Mouse (Mus musculus) cerebellum, postnatal 10 days (tissue): ENCODE data around the gene Ndufs5.

Experiments
- DNase-seq, 2 experiments: peaks; one replicate each; pipeline ENCODE4 v3.0.0; 2021; ENCODE audit warnings: mixed read lengths in 2 of 2

Ndufs5 gene

GRCm38 (mm10) chr4:123687025-123687781, 30.8 kb downstream of the Ndufs5 start:
- DNase-seq, result peak; percentile 74 to 75

- peak; percentile 60 to 74 for DNase-seq
Measured at GRCm38 (mm10) chr4:123686368-123687024, 31.5 kb downstream of the Ndufs5 start.

GRCm38 (mm10) chr4:123685506-123686242, 32.3 kb downstream of the Ndufs5 start:
- peak; percentile 96 to 97 for DNase-seq

GRCm38 (mm10) chr4:123685046-123685445, 33.0 kb downstream of the Ndufs5 start:
- no peak for DNase-seq

- no peak for DNase-seq
Measured at GRCm38 (mm10) chr4:123684260-123684659, 33.7 kb downstream of the Ndufs5 start, which contains the start of gene Macf1. Gene Macf1, minus strand, starts transcription at chr4:123684360.

- peak in 1 of 2 experiments; percentile 58 for DNase-seq
Measured at GRCm38 (mm10) chr4:123682291-123682690, 35.7 kb downstream of the Ndufs5 start.

- DNase-seq, result no peak
Measured at GRCm38 (mm10) chr4:123680962-123681361, 37.0 kb downstream of the Ndufs5 start.

GRCm38 (mm10) chr4:123677060-123677804, 40.8 kb downstream of the Ndufs5 start:
- DNase-seq, result peak; percentile 61 to 63

- DNase-seq, result peak; percentile 68 to 77
Measured at GRCm38 (mm10) chr4:123670598-123670997, 47.4 kb downstream of the Ndufs5 start.

- no peak for DNase-seq
Measured at GRCm38 (mm10) chr4:123669696-123670095, 48.3 kb downstream of the Ndufs5 start.

- peak; percentile 91 to 94 for DNase-seq
Measured at GRCm38 (mm10) chr4:123667260-123667867, 50.6 kb downstream of the Ndufs5 start.

- DNase-seq, result no peak
Measured at GRCm38 (mm10) chr4:123666517-123666916, 51.5 kb downstream of the Ndufs5 start.

GRCm38 (mm10) chr4:123665681-123666278, 52.2 kb downstream of the Ndufs5 start:
- no peak for DNase-seq

- DNase-seq, result peak; percentile 59 to 64
Measured at GRCm38 (mm10) chr4:123664951-123665661, 52.9 kb downstream of the Ndufs5 start.

GRCm38 (mm10) chr4:123664021-123664950, 53.7 kb downstream of the Ndufs5 start:
- DNase-seq, result peak; percentile 73 to 76

- no peak for DNase-seq
Measured at GRCm38 (mm10) chr4:123663688-123663965, 54.4 kb downstream of the Ndufs5 start.

- DNase-seq, result no peak
Measured at GRCm38 (mm10) chr4:123662914-123663687, 54.9 kb downstream of the Ndufs5 start.
